Mouse (Mus musculus) liver, embryonic 11.5 days (tissue): ENCODE data around the gene Ccdc12. TPM values are rescaled to one million over a fixed set of nuclear protein-coding genes. Genes with fewer than 3 reads are reported as not detected.

Experiments
- ATAC-seq: fragments of 200-750 bp; cut with Nextera tagmentation; replicated peaks from 2 replicates; pipeline ENCODE4 v1.8.0; 2017; ENCODE audit warnings: moderate number of reproducible peaks, mild to moderate bottlenecking, moderate TSS enrichment, moderate library complexity; ENCODE audit not compliant: low FRiP score
- DNase-seq: peaks from one replicate; pipeline ENCODE4 v3.0.0-alpha.2; 2017; ENCODE audit warnings: low spot score
- H3K27ac ChIP-seq: fragments of 300-500 bp; sonication (generic); 2 replicates; pipeline ENCODE4 v1.5.1; 2014; ENCODE audit warnings: mild to moderate bottlenecking, low read depth, low read length, control low read depth
- H3K27me3 ChIP-seq: fragments of 300-500 bp; sonication (generic); replicated peaks from 2 replicates; pipeline ENCODE4 v1.6.1; 2014; ENCODE audit warnings: low read length, mixed read lengths; ENCODE audit not compliant: control insufficient read depth, insufficient read depth
- H3K36me3 ChIP-seq: fragments of 300-500 bp; sonication (generic); 2 replicates; pipeline ENCODE4 v1.6.1; 2014; ENCODE audit warnings: mild to moderate bottlenecking, low read length, moderate library complexity, mixed read lengths; ENCODE audit not compliant: control insufficient read depth, insufficient read depth
- H3K4me1 ChIP-seq: fragments of 300-500 bp; sonication (generic); replicated peaks from 2 replicates; pipeline ENCODE4 v1.6.1; 2014; ENCODE audit warnings: low read length, mixed read lengths; ENCODE audit not compliant: control insufficient read depth, insufficient read depth
- H3K4me2 ChIP-seq: fragments of 300-500 bp; sonication (generic); 2 replicates; pipeline ENCODE4 v1.6.1; 2014; ENCODE audit warnings: mild to moderate bottlenecking, control low read depth, moderate library complexity
- H3K4me3 ChIP-seq: fragments of 300-500 bp; sonication (generic); 2 replicates; pipeline ENCODE4 v1.5.1; 2014; ENCODE audit warnings: low read depth, low read length, control low read depth
- H3K9ac ChIP-seq: fragments of 300-500 bp; sonication (generic); 2 replicates; pipeline ENCODE4 v1.6.1; 2014; ENCODE audit warnings: low read depth, low read length, control low read depth
- H3K9me3 ChIP-seq: fragments of 300-500 bp; sonication (generic); 2 replicates; pipeline ENCODE4 v1.6.1; 2016; ENCODE audit warnings: low read length, inconsistent platforms, mixed read lengths; ENCODE audit not compliant: control insufficient read depth
- WGBS: fragments of 180-500 bp; shearing (Covaris S2); extraction: QIAGEN DNeasy Blood & Tissue Kit; methylation state at CpG from one replicate; pipeline ENCODE4 v1.1.7; 2014; 5-methylcytosine and 5-hydroxymethylcytosine counted together
- polyA plus RNA-seq: library from polyadenylated mRNA; unstranded; fragments of >200 nt; fragmentation: Nextera tagmentation; extraction: Ambion mirVana; gene quantifications from 2 replicates; pipeline ENCODE4 v1.2.1, GENCODE M21; 2014

Gene Ccdc12
- polyA plus RNA-seq, 1 experiment from 2014 or later = 161 TPM

GRCm38 (mm10) chr9:110712545-110712944, 56.2 kb downstream of the Ccdc12 start:
- Histone ChIP-seq H3K27ac (no peak overlapping the region), H3K9me3 (no peaks in the 10 kb centered on the region), H3K36me3 (peaks cover 8% of the 10 kb centered on the region; the same call in 1 of the 2 replicates), H3K4me1 (peaks cover 9% of the 10 kb centered on the region), H3K4me3 (no peak overlapping the region), H3K27me3 (no peaks in the 10 kb centered on the region), H3K9ac (no peak overlapping the region), H3K4me2 (no peak overlapping the region)
- WGBS = 87% methylated on average over 4 of the region's 4 CpGs
- ATAC-seq (no peak), DNase-seq (no peak)

GRCm38 (mm10) chr9:110713389-110713788, 57.1 kb downstream of the Ccdc12 start:
- Histone ChIP-seq H3K9me3 (no peaks in the 10 kb centered on the region), H3K27me3 (no peaks in the 10 kb centered on the region), H3K9ac (no peak overlapping the region), H3K4me3 (no peak overlapping the region), H3K4me2 (no peak overlapping the region), H3K4me1 (peaks cover 9% of the 10 kb centered on the region), H3K36me3 (peaks cover 8% of the 10 kb centered on the region; the same call in 1 of the 2 replicates), H3K27ac (no peak overlapping the region)
- ATAC-seq = no peak
- no peak for DNase-seq
- WGBS = 63% methylated on average over 1 of the region's 1 CpGs

GRCm38 (mm10) chr9:110715426-110715825, 59.1 kb downstream of the Ccdc12 start:
- Histone ChIP-seq H3K4me2 (no peak overlapping the region), H3K36me3 (peaks cover 5% of the 10 kb centered on the region; the same call in 1 of the 2 replicates), H3K4me1 (no peaks in the 10 kb centered on the region), H3K4me3 (no peak overlapping the region), H3K27ac (no peak overlapping the region), H3K9me3 (no peaks in the 10 kb centered on the region), H3K27me3 (no peaks in the 10 kb centered on the region), H3K9ac (no peak overlapping the region)
- WGBS = 89% methylated on average over 1 of the region's 1 CpGs
- ATAC-seq = no peak
- DNase-seq = no peak

- Histone ChIP-seq H3K9me3 (no peaks in the 10 kb centered on the region), H3K9ac (no peak overlapping the region), H3K4me2 (no peak overlapping the region), H3K4me3 (no peak overlapping the region), H3K27me3 (no peaks in the 10 kb centered on the region), H3K4me1 (no peaks in the 10 kb centered on the region), H3K27ac (no peak overlapping the region), H3K36me3 (peaks cover 2% of the 10 kb centered on the region; the same call in 1 of the 2 replicates)
- peak; percentile 55; the same call in 1 of the 2 replicates for ATAC-seq
- 36% methylated on average over 4 of the region's 4 CpGs for WGBS
- no peak for DNase-seq
These were observed 60.5 kb downstream of the Ccdc12 start for GRCm38 (mm10) chr9:110716775-110717174.

- no peak overlapping the region for H3K4me3 ChIP-seq
- H3K4me1 ChIP-seq = no peaks in the 10 kb centered on the region
- no peak for ATAC-seq
- no peak overlapping the region for H3K4me2 ChIP-seq
- no peak for DNase-seq
- H3K9ac ChIP-seq = no peak overlapping the region
- H3K36me3 ChIP-seq = no peaks in the 10 kb centered on the region
- H3K27ac ChIP-seq = no peak overlapping the region
- no peaks in the 10 kb centered on the region for H3K9me3 ChIP-seq
- 95% methylated on average over 6 of the region's 6 CpGs for WGBS
- no peaks in the 10 kb centered on the region for H3K27me3 ChIP-seq
These were observed 61.8 kb downstream of the Ccdc12 start for GRCm38 (mm10) chr9:110718071-110718470.

GRCm38 (mm10) chr9:110718810-110719209, 62.5 kb downstream of the Ccdc12 start:
- WGBS = 86% methylated on average over 3 of the region's 3 CpGs
- ATAC-seq (no peak), DNase-seq (no peak)
- Histone ChIP-seq H3K36me3 (no peaks in the 10 kb centered on the region), H3K4me3 (no peak overlapping the region), H3K9ac (no peak overlapping the region), H3K4me2 (no peak overlapping the region), H3K9me3 (no peaks in the 10 kb centered on the region), H3K27ac (no peak overlapping the region), H3K4me1 (no peaks in the 10 kb centered on the region), H3K27me3 (no peaks in the 10 kb centered on the region)

GRCm38 (mm10) chr9:110719977-110720376, 63.7 kb downstream of the Ccdc12 start:
- ATAC-seq = no peak
- no peaks in the 10 kb centered on the region for H3K4me1 ChIP-seq
- 72% methylated on average over 5 of the region's 5 CpGs for WGBS
- no peaks in the 10 kb centered on the region for H3K27me3 ChIP-seq
- no peak for DNase-seq
- no peaks in the 10 kb centered on the region for H3K9me3 ChIP-seq
- H3K4me3 ChIP-seq = no peak overlapping the region
- no peak overlapping the region for H3K27ac ChIP-seq
- H3K9ac ChIP-seq = no peak overlapping the region
- H3K4me2 ChIP-seq = no peak overlapping the region
- no peaks in the 10 kb centered on the region for H3K36me3 ChIP-seq

- Histone ChIP-seq H3K27ac (no peak overlapping the region), H3K4me1 (0 out of 2 replicates have a peak, but pooled peaks cover 3% of the 10 kb centered on the region), H3K4me2 (no peak overlapping the region), H3K4me3 (no peak overlapping the region), H3K9me3 (no peaks in the 10 kb centered on the region), H3K36me3 (no peaks in the 10 kb centered on the region), H3K27me3 (peaks cover 17% of the 10 kb centered on the region), H3K9ac (no peak overlapping the region)
- WGBS = 84% methylated on average over 10 of the region's 10 CpGs
- DNase-seq (no peak), ATAC-seq (no peak)
These were observed 65.8 kb downstream of the Ccdc12 start for GRCm38 (mm10) chr9:110722060-110722459.

GRCm38 (mm10) chr9:110725721-110726135, 69.4 kb downstream of the Ccdc12 start:
- ATAC-seq (no peak), DNase-seq (no peak)
- Histone ChIP-seq H3K4me2 (no peak overlapping the region), H3K27me3 (peaks cover 34% of the 10 kb centered on the region), H3K4me3 (no peak overlapping the region), H3K9ac (no peak overlapping the region), H3K9me3 (no peaks in the 10 kb centered on the region), H3K36me3 (no peaks in the 10 kb centered on the region), H3K4me1 (0 out of 2 replicates have a peak, but pooled peaks cover 3% of the 10 kb centered on the region), H3K27ac (no peak overlapping the region)
- WGBS = 31% methylated on average over 9 of the region's 9 CpGs
